Mouse (Mus musculus) adrenal gland, postnatal 10 days (tissue): Measurements from ENCODE around the gene Srp14. TPM values are rescaled to one million over a fixed set of nuclear protein-coding genes. Genes with fewer than 3 reads are reported as not detected.

Source experiments
- DNase-seq: peaks from one replicate; pipeline ENCODE4 v3.0.0; 2021; ENCODE audit warnings: mixed read lengths
- total RNA-seq, 2 experiments: library from RNA; stranded (reverse); gene quantifications; 2 replicates each; pipeline ENCODE4 v1.2.3; 2021

Gene Srp14
- total RNA-seq, 2 experiments from 2014 or later: 139 to 146 TPM

DNA sequence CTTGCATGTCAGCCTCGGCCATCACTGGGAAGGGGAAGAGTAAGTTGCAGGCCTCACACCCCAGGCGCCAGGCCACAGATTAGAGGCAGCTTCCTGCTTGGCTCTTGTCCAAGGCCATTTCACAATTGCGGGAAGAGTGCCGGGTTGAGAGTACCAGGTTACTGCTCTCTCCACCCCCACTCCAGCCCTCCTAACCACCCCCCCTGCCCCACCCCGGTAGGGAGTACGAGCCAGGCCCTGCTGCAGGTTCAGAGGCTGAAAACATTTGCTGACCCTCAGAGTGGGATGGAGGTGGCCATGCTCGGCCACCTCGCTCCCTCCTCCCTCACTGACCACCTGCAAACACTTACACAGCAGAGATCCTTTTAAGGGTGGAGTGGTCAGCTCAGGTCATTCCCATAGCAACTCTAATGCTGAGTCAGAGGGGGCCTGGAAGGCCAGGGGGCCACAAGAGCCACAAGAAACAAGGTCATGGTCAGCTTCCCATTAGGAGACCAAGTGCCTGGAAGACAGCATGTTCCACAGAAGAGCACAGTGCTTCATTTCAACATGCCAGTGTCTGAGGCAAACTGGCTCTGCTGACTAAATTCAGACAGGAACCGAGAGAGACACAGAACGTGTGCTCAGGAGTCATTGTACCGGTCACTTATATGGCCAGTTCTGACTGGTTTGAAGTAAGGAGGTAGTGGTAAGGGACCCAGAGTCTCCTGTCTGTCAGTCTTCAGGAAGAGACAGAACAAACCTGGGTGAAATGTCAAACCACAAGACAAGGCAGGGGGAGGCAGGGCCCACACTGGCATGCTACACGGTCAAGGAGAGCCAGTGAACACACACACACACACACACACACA lies 11.0 kb upstream of the Srp14 start:
- DNase-seq: peak; percentile 89

DNA sequence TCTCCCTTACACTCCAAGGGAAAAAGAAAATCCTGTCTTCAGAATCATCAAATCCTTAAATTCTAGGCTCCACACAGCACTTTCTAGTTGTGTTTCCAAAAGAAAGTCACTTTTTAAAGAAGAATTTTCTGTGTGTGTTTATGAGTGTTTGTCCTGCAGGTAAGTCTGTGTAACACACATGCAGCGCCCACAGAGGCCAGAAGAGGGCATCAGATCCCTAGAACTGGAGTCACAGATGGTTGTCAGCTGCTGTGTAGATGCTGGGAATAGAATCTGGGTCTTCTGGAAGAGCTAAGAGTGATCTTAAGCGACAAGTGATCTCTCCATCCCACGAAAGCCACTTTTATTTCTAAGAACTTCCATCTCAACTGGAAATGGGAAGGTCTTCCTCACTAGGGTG lies 8.3 kb upstream of the Srp14 start:
- peak; percentile 34 for DNase-seq

DNA sequence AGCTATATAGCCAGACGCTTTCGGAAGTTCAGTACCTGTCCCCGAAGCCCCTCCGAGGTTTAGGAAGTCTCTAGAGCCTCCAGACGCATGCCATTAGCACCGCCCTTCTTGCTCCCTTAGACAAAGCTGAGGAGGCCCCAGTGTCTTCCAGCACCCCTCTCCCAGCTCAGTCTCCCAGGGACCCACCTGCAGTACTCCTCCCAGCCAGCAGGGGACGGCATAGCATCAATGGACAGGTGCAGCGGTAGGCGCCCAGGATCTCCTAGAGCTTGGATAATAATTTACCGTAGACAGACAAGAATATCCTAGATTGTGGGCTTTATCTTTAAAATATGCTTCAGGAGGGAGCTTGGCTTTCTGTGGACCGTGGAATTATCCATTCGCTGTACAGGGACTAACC lies 7.4 kb upstream of the Srp14 start:
- peak; percentile 93 for DNase-seq

DNA sequence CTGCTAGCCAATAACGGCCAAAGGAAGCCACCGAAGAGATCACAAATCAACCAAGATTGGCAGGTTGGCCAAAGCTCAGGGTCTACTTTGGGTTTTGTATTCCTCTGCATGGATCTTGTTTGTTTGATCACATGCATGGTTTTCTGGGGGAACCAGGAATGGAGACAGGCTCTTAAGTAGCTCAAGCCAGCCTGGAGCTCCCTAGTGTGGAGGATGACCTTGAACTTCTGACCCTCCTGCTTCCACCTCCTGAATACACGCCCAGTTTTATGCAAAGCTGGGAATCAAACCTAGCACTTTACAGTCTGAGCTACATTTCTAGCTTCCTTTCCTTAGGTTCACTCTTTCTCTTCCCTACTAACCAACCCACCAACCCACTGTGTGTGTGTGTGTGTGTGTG lies 5.9 kb upstream of the Srp14 start:
- DNase-seq: no peak

DNA sequence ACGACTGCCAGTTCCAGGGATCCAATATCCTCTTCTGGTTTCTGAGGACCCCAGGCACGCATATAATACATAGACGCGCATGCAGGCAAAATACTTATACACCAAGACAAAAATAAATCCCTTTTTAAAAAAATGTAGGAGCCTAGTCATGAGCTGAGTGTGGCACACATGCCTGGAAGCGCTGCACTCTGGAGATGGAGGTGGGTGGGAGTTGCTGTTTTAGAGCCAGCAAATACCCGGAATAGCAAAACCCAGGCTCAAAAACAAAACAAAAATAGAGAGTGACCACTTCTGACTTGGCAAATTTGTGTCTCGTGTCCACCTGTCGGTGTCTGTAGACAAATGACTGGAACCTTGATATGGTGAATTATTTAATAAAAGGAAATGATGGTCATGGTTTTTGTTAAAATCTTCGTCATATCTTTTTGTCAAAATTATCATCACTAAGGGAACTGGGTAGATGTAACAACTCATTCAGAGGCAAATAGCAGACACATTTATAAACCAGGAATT lies 4.9 kb upstream of the Srp14 start:
- no peak for DNase-seq

DNA sequence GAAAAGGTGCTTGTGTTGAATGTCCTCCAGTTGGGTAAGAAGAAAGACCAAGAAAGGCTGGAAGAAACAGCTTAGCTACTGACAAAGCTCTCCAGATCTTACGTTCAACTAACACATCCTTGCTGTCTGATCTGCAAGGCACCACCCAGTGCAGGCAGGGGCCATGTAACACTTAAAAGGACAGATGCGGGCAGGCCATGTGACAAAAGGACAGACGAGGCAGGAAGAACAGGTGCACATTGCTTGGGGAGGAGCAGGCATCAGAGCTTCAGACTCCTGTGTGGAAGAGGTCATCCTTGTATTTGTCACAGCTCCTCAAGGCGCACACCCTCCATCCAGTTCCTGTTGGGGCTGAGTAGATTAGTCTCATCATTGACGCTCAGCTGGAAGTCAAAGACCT lies 3.5 kb upstream of the Srp14 start:
- no peak for DNase-seq

DNA sequence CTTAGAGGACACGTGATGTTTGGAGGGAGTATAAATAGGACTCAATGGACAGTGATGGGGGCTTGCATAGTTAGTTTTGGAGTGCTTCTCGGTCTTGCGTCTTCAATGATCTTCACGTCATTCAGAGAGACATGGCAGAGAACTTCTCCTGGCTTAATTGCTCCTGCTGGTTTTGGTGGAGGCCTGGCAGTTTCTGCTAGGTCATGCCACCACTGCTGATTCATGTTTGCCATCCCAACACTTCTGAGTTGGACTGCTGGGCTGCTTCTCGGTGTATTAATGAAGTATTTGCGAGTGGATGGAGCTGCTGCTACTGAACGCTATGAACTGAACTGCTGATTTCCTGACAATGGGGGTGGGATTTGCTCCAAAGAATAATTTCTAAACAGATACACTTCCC lies 1.4 kb upstream of the Srp14 start:
- DNase-seq: no peak

DNA sequence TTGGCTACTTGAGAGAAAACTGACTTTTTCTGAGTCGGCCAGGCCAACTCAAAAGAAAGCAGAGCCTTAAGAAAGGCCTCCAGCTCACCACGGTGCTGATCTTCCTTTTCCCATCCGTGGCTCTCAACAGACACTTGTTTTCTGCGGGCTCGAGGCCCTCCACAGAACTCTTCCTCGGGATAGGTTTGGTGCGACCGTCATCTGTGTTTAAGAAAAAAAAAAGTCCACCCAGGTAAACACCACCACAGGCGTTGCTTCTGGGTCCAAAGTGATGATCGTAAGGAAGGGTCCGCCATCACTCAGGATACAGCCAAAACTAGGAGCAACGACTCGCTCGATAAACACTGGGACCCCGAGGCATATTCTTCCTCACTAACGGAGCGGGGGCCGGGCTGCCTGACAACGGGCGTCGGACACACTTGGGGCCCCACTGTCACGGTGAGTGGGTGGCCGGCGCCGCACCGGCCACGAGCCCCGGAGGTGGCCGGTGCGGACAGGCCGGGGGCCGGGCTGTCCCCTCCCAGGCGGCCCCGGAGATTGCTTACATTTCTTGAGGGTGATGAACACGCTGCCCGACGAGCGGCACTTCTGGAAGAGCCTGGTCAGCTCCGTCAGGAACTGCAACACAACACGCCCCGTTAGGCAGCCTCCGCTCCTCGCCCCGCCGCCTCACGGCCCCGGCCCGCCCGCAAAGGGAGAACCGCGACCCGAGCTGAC lies 520 bp downstream of the Srp14 start:
- no peak for DNase-seq

DNA sequence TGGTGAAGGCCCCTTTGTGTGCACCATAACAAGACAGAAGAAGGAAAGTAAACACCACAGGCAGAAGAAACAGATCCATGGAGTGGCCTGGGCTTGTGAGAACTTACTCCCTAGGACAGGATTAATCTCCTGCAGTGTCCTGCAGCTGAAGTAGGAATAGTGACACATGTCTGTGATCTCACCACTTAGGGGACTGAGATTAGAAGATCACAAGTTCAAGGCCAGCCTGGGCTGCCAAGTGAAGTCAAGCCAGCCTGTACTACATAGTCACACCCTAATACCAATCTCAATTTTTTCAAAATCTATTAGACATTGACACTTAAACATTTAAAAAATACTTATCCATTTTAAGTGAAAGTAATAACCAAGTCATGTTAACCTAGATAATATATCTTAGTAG lies 11.2 kb downstream of the Srp14 start:
- DNase-seq: no peak

DNA sequence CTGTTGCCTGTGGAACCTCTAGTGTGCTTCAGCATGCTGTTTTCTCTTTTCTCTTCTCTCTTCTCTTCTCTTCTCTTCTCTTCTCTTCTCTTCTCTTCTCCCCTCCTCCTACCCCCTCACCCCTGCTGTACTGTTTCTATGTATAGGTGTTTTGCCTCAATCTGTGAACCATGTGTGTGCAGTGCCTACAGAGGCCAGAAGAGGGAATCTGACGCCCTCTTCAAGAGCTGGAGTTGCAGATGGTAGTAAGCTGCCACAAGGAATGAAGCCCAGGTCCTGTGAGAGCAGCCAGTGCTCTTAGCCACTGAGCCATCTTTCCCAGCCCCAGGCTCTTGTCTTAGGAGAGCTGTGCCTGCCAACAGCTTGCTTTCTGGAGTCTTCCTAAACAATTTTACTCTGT lies 12.9 kb downstream of the Srp14 start:
- no peak for DNase-seq

DNA sequence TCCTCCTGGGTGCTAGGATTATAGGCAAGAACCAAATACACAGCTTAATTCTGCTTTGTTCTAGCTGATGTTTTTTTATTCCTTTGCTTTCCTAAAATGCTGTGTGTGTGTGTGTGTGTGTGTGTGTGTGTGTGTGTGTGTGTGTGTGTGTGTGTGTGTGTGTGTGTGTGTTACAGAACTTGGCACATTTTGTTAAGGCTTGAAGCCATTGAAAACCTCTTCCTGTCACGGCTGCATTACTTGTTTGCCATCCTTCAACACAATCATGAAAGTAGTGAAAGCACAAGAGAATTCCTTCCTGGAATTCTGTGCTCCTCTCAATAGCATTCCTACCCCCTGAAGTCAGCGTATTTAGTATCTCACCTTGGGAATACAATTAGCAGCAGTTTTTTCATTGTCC lies 13.6 kb downstream of the Srp14 start:
- DNase-seq: no peak

DNA sequence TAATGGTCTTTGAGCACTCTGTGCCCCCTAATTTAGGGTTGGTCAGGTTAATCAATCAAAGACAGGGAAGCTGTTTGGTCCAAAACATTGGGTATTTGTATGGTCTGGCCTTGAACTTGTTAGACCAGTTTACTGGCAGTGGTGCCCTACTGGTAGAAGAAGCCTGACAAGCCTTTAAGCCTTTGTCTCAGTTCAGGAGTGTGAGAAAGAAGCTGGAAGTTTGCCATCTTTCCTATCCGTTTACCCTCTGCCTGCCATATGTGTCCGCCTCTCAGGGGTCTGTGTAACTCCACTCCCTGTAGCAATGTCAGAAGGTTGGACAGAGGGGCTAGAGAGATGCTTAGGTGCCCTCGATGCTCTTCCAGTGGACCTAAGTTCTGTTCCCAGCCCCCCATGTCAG lies 15.1 kb downstream of the Srp14 start:
- no peak for DNase-seq

DNA sequence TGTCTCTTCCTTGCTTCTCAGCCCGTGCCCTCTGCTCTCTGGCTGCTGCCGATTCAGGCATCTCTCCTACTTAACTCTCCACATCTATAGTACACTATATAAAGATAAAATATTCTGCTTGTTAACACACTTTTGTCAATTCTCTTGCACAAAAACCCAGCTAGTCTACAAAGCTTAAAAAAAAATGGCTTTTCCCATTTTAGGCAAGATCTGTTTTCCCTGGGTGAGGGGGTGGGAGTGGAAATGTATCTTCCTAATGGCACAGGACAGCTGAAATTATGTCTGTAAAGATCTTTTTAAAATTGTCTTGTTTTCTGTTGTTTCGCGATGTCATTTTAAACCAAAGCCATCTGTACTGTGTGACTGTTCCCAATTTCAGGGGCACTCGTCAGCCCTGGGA lies 16.0 kb downstream of the Srp14 start:
- DNase-seq: no peak

DNA sequence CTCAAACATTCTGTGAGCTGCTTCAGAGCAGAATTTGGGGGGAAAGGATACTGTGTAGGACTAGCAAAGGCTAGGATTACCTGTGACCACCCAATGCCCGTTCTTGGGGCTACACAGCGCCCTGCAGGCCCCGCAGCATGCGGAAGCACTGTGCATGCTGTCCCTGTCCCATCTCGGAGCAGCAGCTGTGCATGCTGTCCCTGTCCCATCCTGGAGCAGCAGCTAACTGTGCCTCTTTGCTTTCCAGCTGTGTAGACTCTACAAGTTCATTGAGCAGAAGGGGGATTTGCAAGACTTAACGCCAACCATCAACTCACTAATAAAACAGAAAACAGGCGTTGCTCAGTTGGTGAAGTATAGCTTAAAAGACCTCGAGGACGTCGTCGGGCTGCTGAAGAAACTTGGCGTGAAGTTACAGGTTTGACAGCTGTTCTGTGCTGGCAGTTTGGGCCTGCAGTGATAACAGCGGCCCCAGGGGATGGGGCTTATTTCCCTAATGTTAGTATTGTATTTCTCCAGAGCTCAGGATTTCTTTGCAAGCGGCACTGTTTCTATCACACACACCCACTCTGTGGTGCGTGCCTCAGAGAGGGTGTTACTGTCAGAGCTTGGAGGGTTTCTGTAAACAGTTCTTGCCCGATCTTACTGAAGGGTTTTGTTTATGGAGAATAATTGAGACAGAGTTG lies 17.9 kb downstream of the Srp14 start:
- no peak for DNase-seq

DNA sequence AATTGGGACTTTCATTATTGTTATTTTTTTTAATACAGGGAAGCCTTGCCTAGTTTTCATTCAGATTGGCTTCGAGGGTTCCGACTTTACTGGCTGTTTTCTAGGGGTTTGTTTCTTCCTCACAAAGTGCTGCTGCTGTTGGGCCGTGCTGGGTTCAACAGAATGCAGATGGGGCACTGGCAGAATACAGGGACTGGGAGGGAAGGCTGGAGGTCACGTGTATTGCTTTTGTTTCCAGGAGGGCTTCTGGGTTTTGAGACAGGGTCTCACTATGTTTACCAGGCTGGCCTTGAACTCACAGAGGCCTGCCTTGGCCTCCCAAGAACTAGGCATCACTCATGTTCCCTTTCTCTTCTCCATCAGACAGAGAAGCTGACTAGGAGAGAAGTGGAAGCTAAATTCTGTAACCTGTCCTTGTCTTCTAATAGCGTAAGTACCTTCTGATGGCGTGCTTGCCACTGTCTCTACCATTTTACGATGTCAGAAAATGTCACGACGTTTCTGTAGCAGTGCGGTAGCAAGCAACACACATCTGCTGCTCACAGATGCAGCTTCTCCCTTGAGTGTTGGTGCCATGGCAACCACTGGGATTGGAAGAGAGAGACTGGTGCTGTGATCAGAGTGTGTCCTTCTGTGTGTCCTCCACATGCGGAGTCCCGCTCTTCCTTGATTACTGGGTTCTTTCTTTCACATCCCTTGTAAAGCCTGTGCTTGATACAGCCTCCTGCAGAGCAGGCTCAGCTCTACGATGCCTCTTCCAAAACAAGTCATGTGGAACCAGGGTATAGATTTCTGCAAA lies 21.8 kb downstream of the Srp14 start:
- no peak for DNase-seq

DNA sequence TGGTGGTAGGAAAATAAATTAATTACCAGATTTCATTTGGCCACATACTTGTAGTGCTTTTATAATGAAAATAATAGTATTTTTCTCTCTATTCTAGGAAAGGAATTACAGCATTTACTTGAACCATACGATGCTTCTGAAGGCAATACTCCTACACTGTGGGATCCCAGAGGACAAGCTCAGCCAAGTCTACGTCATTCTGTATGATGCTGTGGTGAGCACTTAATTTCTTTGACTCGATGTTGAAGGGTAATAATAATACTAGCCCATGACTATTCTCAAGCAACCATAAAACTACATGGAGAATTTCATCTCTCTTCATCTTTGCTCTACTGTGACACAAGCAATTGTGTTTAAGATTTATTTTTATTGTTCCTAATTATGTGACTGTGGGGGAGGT lies 22.5 kb downstream of the Srp14 start:
- DNase-seq: no peak

DNA sequence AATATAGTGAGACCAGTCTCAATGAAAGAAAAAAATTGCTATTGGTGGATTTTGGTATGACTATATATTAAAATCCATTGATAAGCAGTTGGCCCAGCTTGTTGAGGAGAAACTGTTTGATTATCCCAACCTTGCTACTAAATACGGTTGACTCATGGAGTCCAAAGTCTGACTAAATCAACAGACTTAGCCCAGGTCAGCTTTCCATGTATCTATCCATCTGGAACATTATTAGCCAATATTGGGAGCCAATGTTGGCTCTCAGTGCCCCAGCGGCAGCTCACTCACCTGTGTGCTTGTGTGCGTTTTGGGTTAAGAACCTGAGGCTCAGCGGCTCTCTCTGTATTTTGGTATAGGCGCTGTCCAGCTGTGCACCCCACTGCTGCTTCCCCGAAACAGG lies 28.5 kb downstream of the Srp14 start:
- no peak for DNase-seq

DNA sequence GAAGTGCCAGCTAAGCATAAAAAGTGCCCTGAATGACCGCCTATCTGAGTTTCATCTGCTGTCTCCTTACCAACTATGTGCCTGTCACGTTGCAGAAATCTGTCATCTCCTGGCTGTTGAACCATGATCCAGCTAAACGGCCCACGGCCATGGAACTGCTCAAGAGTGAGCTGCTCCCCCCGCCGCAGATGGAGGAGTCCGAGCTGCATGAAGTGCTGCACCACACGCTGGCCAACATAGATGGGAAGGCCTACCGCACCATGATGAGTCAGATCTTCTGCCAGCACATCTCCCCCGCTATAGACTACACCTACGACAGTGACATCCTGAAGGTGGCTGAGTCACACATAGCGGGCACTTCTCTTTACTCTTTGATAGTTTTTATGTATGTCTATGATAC lies 31.3 kb downstream of the Srp14 start:
- DNase-seq: no peak

DNA sequence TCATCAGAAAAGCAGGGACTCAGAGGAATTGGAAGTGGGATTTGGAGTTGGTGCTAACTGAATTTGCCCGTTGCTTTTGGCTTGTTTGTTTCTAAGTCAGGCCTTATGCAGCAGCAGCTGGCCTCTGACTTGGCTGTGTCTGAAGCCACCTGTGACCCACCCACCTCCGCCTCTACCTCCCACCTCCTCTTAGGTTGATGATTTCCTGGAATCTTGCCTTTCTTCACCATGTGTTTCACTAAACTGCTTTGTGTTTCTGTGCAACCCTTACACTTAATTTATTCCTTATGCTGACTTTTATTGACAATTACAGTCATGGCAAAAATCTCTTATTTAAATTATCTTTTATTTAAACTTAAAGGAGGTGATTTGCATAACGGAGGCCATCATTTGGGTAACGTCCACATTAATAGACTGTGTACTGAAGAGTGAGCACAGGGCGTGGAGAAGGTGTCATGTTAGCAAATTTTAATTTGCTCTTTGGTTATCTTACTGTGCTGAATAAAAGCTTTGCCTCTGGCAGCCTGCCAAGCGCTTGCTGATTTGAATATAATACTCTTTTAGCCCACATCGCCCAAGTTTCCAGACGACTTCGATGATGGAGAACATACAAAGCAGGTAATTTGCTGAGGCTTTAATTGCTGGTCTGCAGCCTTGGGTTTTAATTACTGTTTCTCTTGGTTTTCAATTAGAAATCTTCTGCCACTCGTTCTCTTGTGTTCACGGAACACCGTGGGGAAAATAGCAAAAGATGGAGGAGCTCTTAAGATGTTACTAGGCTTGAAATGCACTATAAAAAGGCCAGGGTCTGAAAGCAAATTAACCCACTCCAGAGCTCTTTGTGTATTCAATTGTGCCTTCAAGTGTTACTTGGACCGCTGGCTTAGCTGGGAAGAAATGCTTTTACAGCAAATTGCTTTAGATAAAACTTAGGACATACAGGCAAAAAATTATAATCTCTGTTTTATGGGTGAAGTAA lies 33.5 kb downstream of the Srp14 start:
- no peak for DNase-seq

DNA sequence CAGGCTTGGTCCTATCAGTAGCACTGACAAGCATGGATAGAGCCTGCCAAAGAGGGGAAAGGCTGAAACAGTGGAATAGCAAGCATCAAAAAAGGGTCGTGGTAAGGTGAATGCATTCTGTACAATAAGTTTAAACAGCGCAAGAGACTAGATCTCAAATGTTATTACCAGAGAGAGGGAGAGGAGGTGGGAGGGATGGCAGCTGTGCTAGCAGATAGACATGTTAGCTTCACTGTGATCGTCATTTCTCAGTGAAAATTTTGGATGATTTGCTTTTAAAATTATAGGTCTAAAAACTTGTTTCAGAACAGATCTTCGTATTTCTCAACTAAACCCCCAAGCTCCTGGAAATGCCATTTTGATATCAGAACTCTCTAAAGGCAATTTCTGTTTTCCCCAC lies 36.8 kb downstream of the Srp14 start:
- no peak for DNase-seq

DNA sequence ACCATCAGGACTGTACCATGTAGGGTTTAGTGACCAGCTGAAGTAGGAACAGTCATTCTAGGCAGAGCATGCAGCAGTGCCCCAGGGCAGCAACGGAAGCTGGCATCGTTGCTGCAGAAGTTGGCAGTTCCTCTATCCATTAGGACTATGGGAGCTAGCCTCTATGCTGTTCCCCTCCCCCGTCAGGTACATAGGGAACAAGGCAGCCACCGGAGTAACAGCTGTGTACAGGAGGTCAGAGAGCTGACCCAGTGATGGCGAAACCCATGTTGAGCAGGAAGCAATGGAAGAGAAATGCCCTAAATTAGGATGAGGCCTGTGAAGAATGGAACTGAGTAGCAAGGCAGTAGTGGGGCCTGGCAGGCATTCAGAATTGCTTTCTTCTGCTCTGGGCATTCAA lies 37.3 kb downstream of the Srp14 start:
- DNase-seq: no peak
